Mouse (Mus musculus): ENCODE measurements around the gene Srprb.
"Not testable (repeated sequence)": the region's sequence is repeated elsewhere in the genome, so short reads cannot be mapped to it uniquely, and the experiment has no call there.

The Srprb gene

GRCm38 (mm10) chr9:103174771-103175519 is 27.0 kb downstream of the Srprb start:
- H3K4me3 ChIP-seq (replicated peaks; ENCODE audit: low read length) = no peak overlapping the region
- peaks cover 25% of the 10 kb centered on the region for H3K27me3 ChIP-seq (ENCODE audit: insufficient read depth, low read length)
- H3K9me3 ChIP-seq (ENCODE audit: low read length) = no peaks in the 10 kb centered on the region
- TF ChIP-seq NANOG (IDR thresholded peaks at IDR 0.05; ENCODE audit: borderline replicate concordance, low read length) (no peak), CTCF (conservative IDR thresholded peaks at IDR 0.05; ENCODE audit: low read length) (peak; percentile 21; the same call in 1 of the 2 replicates)
- H3K36me3 ChIP-seq (ENCODE audit: insufficient read depth, low read length) = no peaks in the 10 kb centered on the region
- peaks cover 21% of the 10 kb centered on the region for H3K4me1 ChIP-seq (replicated peaks; ENCODE audit: low read depth, low read length)

GRCm38 (mm10) chr9:103168771-103169170 is 33.2 kb downstream of the Srprb start:
- Histone ChIP-seq H3K4me1 (replicated peaks; ENCODE audit: low read depth, low read length) (peaks cover 15% of the 10 kb centered on the region), H3K9me3 (ENCODE audit: low read length) (no peaks in the 10 kb centered on the region), H3K36me3 (ENCODE audit: insufficient read depth, low read length) (no peaks in the 10 kb centered on the region), H3K27me3 (ENCODE audit: insufficient read depth, low read length) (peaks cover 49% of the 10 kb centered on the region), H3K4me3 (replicated peaks; ENCODE audit: low read length) (no peak overlapping the region)
- TF ChIP-seq CTCF (conservative IDR thresholded peaks at IDR 0.05; ENCODE audit: low read length) (no peak), POU5F1 (IDR thresholded peaks at IDR 0.05; ENCODE audit: borderline replicate concordance, low read length) (no peak), NANOG (IDR thresholded peaks at IDR 0.05; ENCODE audit: borderline replicate concordance, low read length) (no peak)

GRCm38 (mm10) chr9:103168046-103168445 is 33.9 kb downstream of the Srprb start:
- Histone ChIP-seq H3K27me3 (ENCODE audit: insufficient read depth, low read length) (peaks cover 55% of the 10 kb centered on the region), H3K4me1 (replicated peaks; ENCODE audit: low read depth, low read length) (peaks cover 22% of the 10 kb centered on the region), H3K4me3 (replicated peaks; ENCODE audit: low read length) (no peak overlapping the region; the same call in 1 of the 2 replicates), H3K36me3 (ENCODE audit: insufficient read depth, low read length) (no peaks in the 10 kb centered on the region), H3K9me3 (ENCODE audit: low read length) (no peaks in the 10 kb centered on the region)
- no peak for TF ChIP-seq POU5F1 (IDR thresholded peaks at IDR 0.05; ENCODE audit: borderline replicate concordance, low read length)
- TF ChIP-seq CTCF (conservative IDR thresholded peaks at IDR 0.05; ENCODE audit: low read length) = no peak

GRCm38 (mm10) chr9:103163806-103164205 is 38.1 kb downstream of the Srprb start:
- peaks cover 62% of the 10 kb centered on the region for H3K27me3 ChIP-seq (ENCODE audit: insufficient read depth, low read length)

GRCm38 (mm10) chr9:103155158-103155557 is 46.8 kb downstream of the Srprb start:
- not testable (repeated sequence) for H3K4me3 ChIP-seq (replicated peaks; ENCODE audit: low read length); H3K36me3 ChIP-seq (ENCODE audit: insufficient read depth, low read length); H3K9me3 ChIP-seq (ENCODE audit: low read length); H3K27me3 ChIP-seq (ENCODE audit: insufficient read depth, low read length)
- H3K4me1 ChIP-seq (replicated peaks; ENCODE audit: low read depth, low read length) = peaks cover 44% of the 10 kb centered on the region

More at GRCm38 (mm10) chr9:103163806-103164205, 38.1 kb downstream of the Srprb start:
- no peak for TF ChIP-seq POU5F1 (IDR thresholded peaks at IDR 0.05; ENCODE audit: borderline replicate concordance, low read length)
- TF ChIP-seq CTCF (conservative IDR thresholded peaks at IDR 0.05; ENCODE audit: low read length) = no peak
- no peak for TF ChIP-seq NANOG (IDR thresholded peaks at IDR 0.05; ENCODE audit: borderline replicate concordance, low read length)
- peak overlapping the region; percentile 29; the same call in 1 of the 2 replicates for H3K4me3 ChIP-seq (replicated peaks; ENCODE audit: low read length)
- peaks cover 35% of the 10 kb centered on the region for H3K4me1 ChIP-seq (replicated peaks; ENCODE audit: low read depth, low read length)
- no peaks in the 10 kb centered on the region for H3K36me3 ChIP-seq (ENCODE audit: insufficient read depth, low read length)
- H3K9me3 ChIP-seq (ENCODE audit: low read length) = no peaks in the 10 kb centered on the region

- H3K9me3 ChIP-seq (ENCODE audit: low read length) = no peaks in the 10 kb centered on the region
- peaks cover 5% of the 10 kb centered on the region for H3K27me3 ChIP-seq (ENCODE audit: insufficient read depth, low read length)
- no peaks in the 10 kb centered on the region for H3K36me3 ChIP-seq (ENCODE audit: insufficient read depth, low read length)
- no peak for TF ChIP-seq CTCF (conservative IDR thresholded peaks at IDR 0.05; ENCODE audit: low read length)
- no peak for TF ChIP-seq POU5F1 (IDR thresholded peaks at IDR 0.05; ENCODE audit: borderline replicate concordance, low read length)
- TF ChIP-seq NANOG (IDR thresholded peaks at IDR 0.05; ENCODE audit: borderline replicate concordance, low read length) = no peak
- H3K4me1 ChIP-seq (replicated peaks; ENCODE audit: low read depth, low read length) = peaks cover 43% of the 10 kb centered on the region
- H3K4me3 ChIP-seq (replicated peaks; ENCODE audit: low read length) = no peak overlapping the region
Observed at GRCm38 (mm10) chr9:103154568-103154967, 47.4 kb downstream of the Srprb start.

- TF ChIP-seq NANOG (IDR thresholded peaks at IDR 0.05; ENCODE audit: borderline replicate concordance, low read length) (no peak), POU5F1 (IDR thresholded peaks at IDR 0.05; ENCODE audit: borderline replicate concordance, low read length) (no peak), CTCF (conservative IDR thresholded peaks at IDR 0.05; ENCODE audit: low read length) (no peak)
- no peak overlapping the region for H3K4me3 ChIP-seq (replicated peaks; ENCODE audit: low read length)
Observed at GRCm38 (mm10) chr9:103153286-103153685, 48.7 kb downstream of the Srprb start.

GRCm38 (mm10) chr9:103149074-103149799 is 52.7 kb downstream of the Srprb start:
- Histone ChIP-seq H3K4me3 (replicated peaks; ENCODE audit: low read length) (no peak overlapping the region), H3K9me3 (ENCODE audit: low read length) (no peaks in the 10 kb centered on the region), H3K4me1 (replicated peaks; ENCODE audit: low read depth, low read length) (peaks cover 49% of the 10 kb centered on the region), H3K27me3 (ENCODE audit: insufficient read depth, low read length) (no peaks in the 10 kb centered on the region; the same call in 1 of the 2 replicates), H3K36me3 (ENCODE audit: insufficient read depth, low read length) (no peaks in the 10 kb centered on the region)
- TF ChIP-seq POU5F1 (IDR thresholded peaks at IDR 0.05; ENCODE audit: borderline replicate concordance, low read length) = no peak
- no peak for TF ChIP-seq CTCF (conservative IDR thresholded peaks at IDR 0.05; ENCODE audit: low read length)
- TF ChIP-seq NANOG (IDR thresholded peaks at IDR 0.05; ENCODE audit: borderline replicate concordance, low read length) = no peak

More at GRCm38 (mm10) chr9:103153286-103153685, 48.7 kb downstream of the Srprb start:
- Histone ChIP-seq H3K36me3 (ENCODE audit: insufficient read depth, low read length) (no peaks in the 10 kb centered on the region), H3K4me1 (replicated peaks; ENCODE audit: low read depth, low read length) (peaks cover 36% of the 10 kb centered on the region), H3K27me3 (ENCODE audit: insufficient read depth, low read length) (peaks cover under 1% of the 10 kb centered on the region; the same call in 1 of the 2 replicates), H3K9me3 (ENCODE audit: low read length) (no peaks in the 10 kb centered on the region)

All from E14TG2a.4 (cell line).